Mouse (Mus musculus) layer of hippocampus, adult 9-11 months (tissue): ENCODE data around the gene Morn3.
"Not testable (repeated sequence)": the region's sequence is repeated elsewhere in the genome, so short reads cannot be mapped to it uniquely, and the experiment has no call there.

Experiments used
- DNase-seq: peaks from one replicate; pipeline ENCODE4 v3.0.0; 2022

Gene Morn3

GRCm38 (mm10) chr5:123046916-123047315 is at the start of gene Morn3:
Gene Morn3 (minus strand): TSS chr5:123047016.
- no peak for DNase-seq

- DNase-seq = no peak
These were observed 49.5 kb upstream of the Morn3 start for GRCm38 (mm10) chr5:123096299-123096698.

- DNase-seq = no peak
These were observed 47.6 kb upstream of the Morn3 start for GRCm38 (mm10) chr5:123094238-123094991.

- DNase-seq = no peak
These were observed 46.3 kb upstream of the Morn3 start for GRCm38 (mm10) chr5:123093077-123093633.

- no peak for DNase-seq
These were observed 43.9 kb upstream of the Morn3 start for GRCm38 (mm10) chr5:123090560-123091306.

- DNase-seq = no peak
These were observed 42.0 kb upstream of the Morn3 start for GRCm38 (mm10) chr5:123088784-123089183.

- DNase-seq = no peak
These were observed 39.7 kb upstream of the Morn3 start for GRCm38 (mm10) chr5:123086501-123086900.

GRCm38 (mm10) chr5:123083340-123084050 is 36.7 kb upstream of the Morn3 start:
- no peak for DNase-seq

GRCm38 (mm10) chr5:123080510-123080909 is 33.7 kb upstream of the Morn3 start:
- no peak for DNase-seq

GRCm38 (mm10) chr5:123080041-123080440 is 33.2 kb upstream of the Morn3 start:
- DNase-seq = no peak

- DNase-seq = no peak
These were observed 32.8 kb upstream of the Morn3 start for GRCm38 (mm10) chr5:123079568-123079967.

- no peak for DNase-seq
These were observed 29.8 kb upstream of the Morn3 start for GRCm38 (mm10) chr5:123076419-123077281.

- DNase-seq = peak; percentile 92
These were observed 29.0 kb upstream of the Morn3 start for GRCm38 (mm10) chr5:123075576-123076418.

GRCm38 (mm10) chr5:123068714-123069113 is 21.9 kb upstream of the Morn3 start:
- DNase-seq = no peak

- DNase-seq = no peak
These were observed 21.3 kb upstream of the Morn3 start, which contains the start of gene Tmem120b for GRCm38 (mm10) chr5:123068115-123068514. Gene Tmem120b (plus strand): TSS chr5:123068415.

- DNase-seq = no peak
These were observed 20.7 kb upstream of the Morn3 start for GRCm38 (mm10) chr5:123067395-123067995.

GRCm38 (mm10) chr5:123064207-123064606 is 17.4 kb upstream of the Morn3 start:
- DNase-seq = no peak

GRCm38 (mm10) chr5:123063141-123063540 is 16.3 kb upstream of the Morn3 start:
- DNase-seq = no peak

- not testable (repeated sequence) for DNase-seq
These were observed 14.6 kb upstream of the Morn3 start for GRCm38 (mm10) chr5:123061402-123061749.

GRCm38 (mm10) chr5:123060706-123061401 is 14.0 kb upstream of the Morn3 start:
- DNase-seq = no peak
